In genomic region chr11:96996773-96997379, GRCm38 (mm10) we compare ENCODE assay signal across 1 mouse cellular context.
TF ChIP-seq lines count a peak whose summit lies in the region.

No protein-coding gene starts in this region.

TF ChIP-seq in CH12.LX, 34 proteins besides CTCF, POLR2A, EP300 and RAD21 (continued from another document):
- TF ChIP-seq JUND (conservative IDR thresholded peaks at IDR 0.05; ENCODE audit: low read depth, low read length) (peak; percentile 14; the same call in 1 of the 2 replicates), ZKSCAN1 (IDR thresholded peaks at IDR 0.05; ENCODE audit: borderline replicate concordance, low read depth, low read length) (no peak), MAX (IDR thresholded peaks at IDR 0.05; ENCODE audit: low read length) (peak; percentile 99), MAFK (IDR thresholded peaks at IDR 0.05; ENCODE audit: insufficient replicate concordance, low read length) (no peak), ELF1 (IDR thresholded peaks at IDR 0.05; ENCODE audit: low read depth, low read length) (no peak; the same call in 1 of the 2 replicates), MEF2A (IDR thresholded peaks at IDR 0.05; ENCODE audit: borderline replicate concordance, low read depth, low read length) (no peak; the same call in 1 of the 2 replicates), KAT2A (IDR thresholded peaks at IDR 0.05; ENCODE audit: insufficient replicate concordance, low read length) (no peak), UBTF (IDR thresholded peaks at IDR 0.05; ENCODE audit: low read depth, low read length) (no peak), TCF12 (IDR thresholded peaks at IDR 0.05; ENCODE audit: low read depth, low read length) (peak; percentile 65), JUN (IDR thresholded peaks at IDR 0.05; ENCODE audit: insufficient read depth, low read depth, low read length) (no peak), USF2 (conservative IDR thresholded peaks at IDR 0.05; ENCODE audit: low read depth, low read length) (peak; percentile 81), ETS1 (conservative IDR thresholded peaks at IDR 0.05; ENCODE audit: low read depth, low read length) (no peak; the same call in 1 of the 2 replicates), MYC (IDR thresholded peaks at IDR 0.05; ENCODE audit: low read depth, low read length) (peak; percentile 96), BHLHE40 (IDR thresholded peaks at IDR 0.05; ENCODE audit: low read depth, low read length) (peak; percentile 86), CHD1 (IDR thresholded peaks at IDR 0.05; ENCODE audit: low read depth, low read length) (no peak)
